Mouse (Mus musculus) embryonic facial prominence, embryonic 15.5 days (tissue): ENCODE measurements around the gene Hoxc13. TPM values are rescaled to one million over a fixed set of nuclear protein-coding genes. Genes with fewer than 3 reads are reported as not detected.

Experiments used
- ATAC-seq: fragments of 200-750 bp; cut with Nextera tagmentation; 2 replicates; pipeline ENCODE4 v1.8.0; 2017; ENCODE audit warnings: low read depth, moderate TSS enrichment; ENCODE audit not compliant: insufficient number of reproducible peaks, low FRiP score, low TSS enrichment
- H3K27ac ChIP-seq: fragments of 300-500 bp; sonication (generic); replicated peaks from 2 replicates; pipeline ENCODE4 v1.5.1; 2015; ENCODE audit warnings: mild to moderate bottlenecking, inconsistent platforms
- H3K27me3 ChIP-seq: fragments of 300-500 bp; sonication (generic); 2 replicates; pipeline ENCODE4 v1.6.1; 2015; ENCODE audit warnings: inconsistent platforms
- H3K36me3 ChIP-seq: fragments of 300-500 bp; sonication (generic); 2 replicates; pipeline ENCODE4 v1.6.1; 2015; ENCODE audit warnings: mild to moderate bottlenecking, inconsistent platforms
- H3K4me1 ChIP-seq: fragments of 300-500 bp; sonication (generic); 2 replicates; pipeline ENCODE4 v1.6.1; 2015; ENCODE audit warnings: inconsistent platforms
- H3K4me2 ChIP-seq: fragments of 300-500 bp; sonication (generic); replicated peaks from 2 replicates; pipeline ENCODE4 v1.6.1; 2015; ENCODE audit warnings: mild to moderate bottlenecking, inconsistent platforms
- H3K4me3 ChIP-seq: fragments of 300-500 bp; sonication (generic); replicated peaks from 2 replicates; pipeline ENCODE4 v1.5.1; 2015; ENCODE audit warnings: mild to moderate bottlenecking, inconsistent platforms
- H3K9ac ChIP-seq: fragments of 300-500 bp; sonication (generic); 2 replicates; pipeline ENCODE4 v1.6.1; 2015; ENCODE audit warnings: inconsistent platforms
- H3K9me3 ChIP-seq: fragments of 300-500 bp; sonication (generic); replicated peaks from 2 replicates; pipeline ENCODE4 v1.6.1; 2016; ENCODE audit warnings: inconsistent platforms
- WGBS: fragments of 180-500 bp; shearing (Covaris S2); methylation state at CpG from one replicate; pipeline ENCODE4 v1.1.7; 2015; 5-methylcytosine and 5-hydroxymethylcytosine counted together
- polyA plus RNA-seq: library from polyadenylated mRNA; unstranded; fragments of >200 nt; fragmentation: Nextera tagmentation; extraction: Ambion mirVana; gene quantifications from 2 replicates; pipeline ENCODE4 v1.2.1, GENCODE M21; 2015

Hoxc13 gene
- polyA plus RNA-seq, 1 experiment from 2014 or later = 4.0 TPM

DNA sequence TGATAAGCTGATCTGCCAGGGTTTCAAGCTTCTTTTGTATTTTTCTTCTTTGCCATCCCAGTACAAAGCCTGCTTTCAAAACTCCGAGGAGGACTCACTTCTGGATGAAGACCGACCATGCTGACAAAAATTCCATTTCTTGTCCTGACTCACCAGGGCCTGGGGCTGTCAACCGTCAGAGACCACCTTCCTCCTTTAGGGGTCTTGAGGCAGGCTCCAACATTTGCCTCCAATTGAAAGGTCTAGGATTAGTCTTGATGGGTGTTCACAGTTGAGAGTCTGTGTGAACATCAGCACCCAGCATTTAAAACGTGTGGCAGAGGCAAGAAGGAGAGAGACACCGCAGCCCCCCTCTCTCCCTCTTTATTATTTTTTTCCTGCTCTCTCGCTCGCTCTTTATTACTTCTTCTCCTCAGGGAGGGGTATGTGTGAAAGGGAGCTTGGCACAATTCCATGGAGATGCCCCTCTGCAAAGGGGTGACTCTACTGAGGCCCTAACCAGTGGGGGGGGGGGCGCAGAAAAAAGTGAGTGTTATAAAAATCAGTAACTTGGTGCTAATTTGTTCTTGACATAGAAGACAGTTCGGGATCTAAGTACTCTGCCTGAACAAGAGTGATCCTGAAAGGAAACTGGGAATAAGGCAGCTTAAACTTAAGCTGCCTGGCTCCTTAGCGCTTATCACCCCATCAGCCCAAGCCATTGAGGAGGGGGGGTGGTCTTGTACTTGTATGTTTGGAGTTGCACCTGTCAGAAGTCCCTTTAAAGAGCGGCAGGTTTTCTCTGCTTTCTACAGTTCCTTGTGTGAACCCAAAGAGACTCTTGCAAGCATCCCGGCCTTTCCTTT, 1.3 kb upstream of the Hoxc13 start:
- no peak overlapping the region for H3K4me2 ChIP-seq
- no peaks in the 10 kb centered on the region for H3K36me3 ChIP-seq
- no peak overlapping the region for H3K27ac ChIP-seq
- H3K9ac ChIP-seq = no peak overlapping the region
- WGBS = 2% methylated on average over 12 of the region's 12 CpGs
- H3K4me3 ChIP-seq = no peak overlapping the region
- no peaks in the 10 kb centered on the region for H3K9me3 ChIP-seq
- ATAC-seq = no peak
- peaks cover 93% of the 10 kb centered on the region for H3K27me3 ChIP-seq
- peaks cover 16% of the 10 kb centered on the region for H3K4me1 ChIP-seq

DNA sequence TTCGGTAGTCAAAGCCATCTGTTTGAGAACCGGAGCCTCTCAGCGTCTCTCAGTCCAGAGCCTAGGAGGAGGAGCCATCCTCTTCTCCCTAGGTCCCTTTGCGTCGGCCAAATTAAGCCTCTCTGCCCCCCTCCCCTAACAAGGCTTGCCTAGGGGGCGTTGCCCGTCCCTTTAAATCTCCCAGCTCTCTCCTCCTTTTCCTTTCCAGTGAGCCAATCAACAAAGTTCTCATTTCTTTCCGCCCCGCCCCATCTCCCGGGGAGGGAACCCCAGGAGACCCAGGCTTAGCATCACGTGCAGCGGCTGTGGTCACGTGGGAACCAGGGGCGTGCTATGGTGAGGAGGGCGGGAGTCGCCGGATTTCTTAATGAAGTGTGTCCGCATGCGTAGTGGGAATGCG, 284 bp upstream of the Hoxc13 start:
- H3K36me3 ChIP-seq = no peaks in the 10 kb centered on the region
- 2% methylated on average over 17 of the region's 20 CpGs for WGBS
- H3K4me1 ChIP-seq = peaks cover 16% of the 10 kb centered on the region
- H3K9ac ChIP-seq = no peak overlapping the region
- H3K4me3 ChIP-seq = peak overlapping the region; percentile 37
- H3K27me3 ChIP-seq = peaks cover 94% of the 10 kb centered on the region
- peak overlapping the region; percentile 44 for H3K4me2 ChIP-seq
- ATAC-seq = peak; percentile 68; the same call in 1 of the 2 replicates
- H3K9me3 ChIP-seq = no peaks in the 10 kb centered on the region
- H3K27ac ChIP-seq = no peak overlapping the region

DNA sequence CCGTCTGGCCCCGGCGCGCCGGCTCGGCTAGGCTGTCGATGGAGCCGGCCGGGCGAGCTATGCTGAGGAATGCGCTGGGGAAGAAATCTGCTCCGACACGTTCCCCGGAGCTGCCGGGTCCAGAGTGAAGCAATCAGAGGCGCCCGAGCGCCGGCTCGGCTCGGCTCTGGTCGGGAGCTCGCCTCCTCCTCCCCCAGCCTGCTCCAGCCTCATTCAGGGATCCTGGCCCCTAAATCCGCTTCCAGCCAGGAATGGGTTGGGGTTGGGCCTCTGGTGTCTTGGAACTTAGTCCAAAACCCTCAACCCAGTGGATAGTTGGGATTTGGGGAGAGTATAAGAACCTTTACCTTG, 1.1 kb downstream of the Hoxc13 start:
- under 1% methylated on average over 24 of the region's 24 CpGs for WGBS
- Histone ChIP-seq H3K4me1 (peaks cover 16% of the 10 kb centered on the region), H3K9me3 (no peaks in the 10 kb centered on the region), H3K36me3 (no peaks in the 10 kb centered on the region), H3K27ac (no peak overlapping the region), H3K27me3 (peaks cover 94% of the 10 kb centered on the region), H3K9ac (no peak overlapping the region), H3K4me3 (peak overlapping the region; percentile 37), H3K4me2 (peak overlapping the region; percentile 44)
- ATAC-seq = peak; percentile 66; the same call in 1 of the 2 replicates

DNA sequence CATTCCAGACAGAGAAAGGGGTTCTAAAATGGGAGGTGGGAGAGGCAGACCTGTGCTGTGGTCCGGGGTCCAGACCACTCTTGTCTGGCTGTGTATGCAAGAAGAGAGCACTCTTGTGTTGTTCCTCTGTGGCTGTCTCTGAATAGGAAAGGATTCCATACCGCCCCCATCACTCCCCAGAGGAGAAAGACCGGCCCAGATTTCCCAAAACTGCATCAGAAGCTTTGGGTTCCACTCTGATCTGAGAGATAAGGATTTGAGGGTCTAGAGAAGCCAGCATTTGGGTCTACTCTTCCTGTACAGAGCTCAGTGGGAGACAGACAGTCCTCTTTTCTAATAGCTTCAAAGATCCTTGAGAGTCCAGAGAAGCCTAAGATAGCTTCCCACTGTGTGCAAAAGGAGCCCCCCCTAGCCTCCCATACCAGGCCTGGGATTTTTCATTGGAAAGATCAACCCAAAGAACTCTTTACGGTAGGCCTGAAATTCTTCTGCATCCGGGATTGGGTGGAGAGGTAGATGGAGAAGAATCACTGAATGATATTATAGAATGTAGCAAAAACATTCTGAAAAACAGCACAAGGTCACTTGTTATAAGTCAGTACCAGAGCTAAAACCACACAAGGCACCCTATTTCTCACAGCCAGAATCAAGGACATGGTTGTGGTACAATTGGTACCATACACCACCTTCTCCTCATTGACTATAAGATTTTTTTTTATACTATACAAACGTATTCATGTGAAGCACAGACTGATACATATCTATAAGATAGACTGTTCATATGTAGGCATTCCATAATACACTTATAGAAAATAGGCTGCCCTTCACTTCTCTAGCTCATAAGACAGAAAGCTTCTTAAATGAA, 2.0 kb downstream of the Hoxc13 start:
- Histone ChIP-seq H3K4me1 (peaks cover 16% of the 10 kb centered on the region), H3K27me3 (peaks cover 94% of the 10 kb centered on the region), H3K9me3 (no peaks in the 10 kb centered on the region), H3K27ac (no peak overlapping the region), H3K4me3 (no peak overlapping the region), H3K36me3 (no peaks in the 10 kb centered on the region), H3K4me2 (no peak overlapping the region), H3K9ac (no peak overlapping the region)
- WGBS = 19% methylated on average over 6 of the region's 6 CpGs
- ATAC-seq = no peak

DNA sequence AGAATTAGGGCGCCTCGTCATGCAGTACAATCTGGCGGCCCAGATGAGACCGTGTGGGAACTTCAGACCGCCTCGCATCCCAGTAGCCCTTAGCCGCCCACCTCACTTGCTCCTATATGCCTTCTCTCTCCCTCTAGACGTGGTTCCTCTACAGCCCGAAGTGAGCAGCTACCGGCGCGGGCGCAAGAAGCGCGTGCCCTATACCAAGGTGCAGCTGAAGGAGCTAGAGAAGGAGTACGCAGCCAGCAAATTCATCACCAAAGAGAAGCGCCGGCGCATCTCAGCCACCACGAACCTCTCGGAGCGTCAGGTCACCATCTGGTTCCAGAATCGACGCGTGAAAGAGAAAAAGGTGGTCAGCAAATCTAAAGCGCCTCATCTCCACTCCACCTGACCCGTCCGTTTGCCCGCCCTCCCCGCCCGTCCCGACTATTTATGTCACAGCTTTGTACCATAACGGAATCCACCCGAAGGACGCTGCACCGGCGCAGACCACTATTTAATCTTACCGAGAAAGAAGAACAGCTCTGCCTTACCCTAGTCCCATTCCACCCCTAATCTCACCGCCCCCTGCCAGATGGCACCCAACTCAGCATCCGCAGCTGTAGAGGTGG, 6.2 kb downstream of the Hoxc13 start:
- H3K4me1 ChIP-seq = no peaks in the 10 kb centered on the region
- no peaks in the 10 kb centered on the region for H3K9me3 ChIP-seq
- ATAC-seq = no peak
- H3K4me2 ChIP-seq = no peak overlapping the region
- H3K27ac ChIP-seq = no peak overlapping the region
- H3K9ac ChIP-seq = no peak overlapping the region
- 16% methylated on average over 40 of the region's 40 CpGs for WGBS
- no peaks in the 10 kb centered on the region for H3K36me3 ChIP-seq
- no peak overlapping the region for H3K4me3 ChIP-seq
- H3K27me3 ChIP-seq = peaks cover 95% of the 10 kb centered on the region

DNA sequence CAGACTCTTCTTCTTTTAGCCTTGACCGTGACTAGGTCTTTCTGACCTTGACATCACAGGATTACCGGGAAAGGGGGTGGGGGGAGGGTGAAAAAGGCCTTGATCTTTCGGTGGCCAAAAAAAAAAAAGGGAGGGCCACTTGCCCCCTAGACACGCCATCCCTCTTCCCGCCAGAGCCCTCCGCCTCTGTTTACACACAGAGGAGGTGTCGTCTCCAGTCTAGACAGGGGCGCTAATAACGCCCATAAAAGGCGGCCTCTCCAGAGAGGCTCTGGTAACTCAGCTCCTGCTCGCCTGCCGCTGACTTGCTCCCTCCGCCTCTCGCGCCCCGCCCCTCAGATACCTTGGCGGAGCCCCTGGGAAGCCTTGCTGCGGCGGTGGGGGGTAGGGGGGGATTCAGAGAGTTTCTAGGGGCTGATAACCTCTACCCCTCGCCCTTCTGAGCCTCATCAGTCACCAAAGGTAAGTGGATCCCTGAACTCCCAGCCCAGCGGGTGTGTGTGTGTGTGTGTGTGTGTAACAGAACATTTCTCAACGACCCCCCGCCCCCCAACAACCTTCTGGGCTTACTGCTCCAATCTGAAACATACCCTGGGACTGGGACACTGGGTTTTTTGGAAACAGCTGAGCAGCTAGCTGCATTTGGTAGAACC, 10.9 kb downstream of the Hoxc13 start:
- peaks cover 99% of the 10 kb centered on the region for H3K27me3 ChIP-seq
- H3K4me2 ChIP-seq = no peak overlapping the region
- ATAC-seq = no peak
- H3K36me3 ChIP-seq = no peaks in the 10 kb centered on the region
- H3K4me1 ChIP-seq = peaks cover 5% of the 10 kb centered on the region; the same call in 1 of the 2 replicates
- under 1% methylated on average over 23 of the region's 23 CpGs for WGBS
- no peaks in the 10 kb centered on the region for H3K9me3 ChIP-seq
- no peak overlapping the region for H3K9ac ChIP-seq
- no peak overlapping the region for H3K27ac ChIP-seq
- no peak overlapping the region for H3K4me3 ChIP-seq

DNA sequence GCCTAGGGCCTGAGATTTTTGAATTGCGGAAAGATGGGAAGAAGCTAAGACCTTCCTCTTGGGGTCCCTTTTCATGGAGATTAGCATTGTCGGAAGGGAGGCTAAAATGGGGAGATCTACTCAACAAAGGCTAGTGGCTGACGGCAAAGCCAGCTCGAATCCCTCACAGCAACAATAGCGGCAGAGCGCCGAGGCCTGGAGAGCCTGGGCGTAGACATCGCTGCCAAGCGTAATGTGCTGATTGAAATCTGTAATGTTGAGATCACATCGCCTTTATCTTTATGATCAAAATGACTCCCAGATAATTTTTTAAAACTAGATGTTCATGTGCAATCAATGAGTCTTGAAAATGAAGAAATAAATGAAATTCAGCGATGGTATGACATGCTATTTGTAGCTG, 13.5 kb downstream of the Hoxc13 start:
- WGBS = 2% methylated on average over 12 of the region's 12 CpGs
- no peak overlapping the region for H3K27ac ChIP-seq
- H3K4me2 ChIP-seq = no peak overlapping the region
- peak overlapping the region; percentile 20; the same call in 1 of the 2 replicates for H3K4me3 ChIP-seq
- H3K36me3 ChIP-seq = no peaks in the 10 kb centered on the region
- H3K27me3 ChIP-seq = peaks cover 99% of the 10 kb centered on the region
- H3K4me1 ChIP-seq = peaks cover 8% of the 10 kb centered on the region; the same call in 1 of the 2 replicates
- H3K9ac ChIP-seq = no peak overlapping the region
- H3K9me3 ChIP-seq = no peaks in the 10 kb centered on the region
- ATAC-seq = no peak

DNA sequence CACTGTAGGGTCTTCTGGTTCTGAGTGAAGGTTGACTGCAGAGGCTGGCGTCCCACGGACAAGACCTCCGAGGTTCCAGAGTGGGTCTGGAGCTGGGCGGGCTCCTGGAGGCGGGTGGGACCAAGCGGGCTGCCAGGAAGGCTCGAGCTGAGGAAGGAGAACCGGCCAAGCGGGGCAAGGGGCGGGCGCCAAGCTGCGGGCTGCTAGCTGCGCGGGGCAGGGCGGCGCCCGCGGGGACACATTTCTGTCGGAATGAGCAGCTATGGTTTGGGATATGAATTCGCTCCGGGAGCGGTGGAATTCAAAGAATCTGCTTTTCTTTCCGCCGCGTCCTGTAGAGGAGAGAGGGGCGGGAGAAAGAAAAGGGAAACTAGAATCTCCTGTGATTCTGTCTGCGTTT, 14.0 kb downstream of the Hoxc13 start:
- Histone ChIP-seq H3K27me3 (peaks cover 99% of the 10 kb centered on the region), H3K4me3 (peak overlapping the region; percentile 20), H3K4me2 (peak overlapping the region; percentile 33; the same call in 1 of the 2 replicates), H3K9ac (no peak overlapping the region), H3K27ac (no peak overlapping the region), H3K36me3 (no peaks in the 10 kb centered on the region), H3K4me1 (peaks cover 8% of the 10 kb centered on the region; the same call in 1 of the 2 replicates), H3K9me3 (no peaks in the 10 kb centered on the region)
- WGBS = under 1% methylated on average over 27 of the region's 27 CpGs
- no peak for ATAC-seq

DNA sequence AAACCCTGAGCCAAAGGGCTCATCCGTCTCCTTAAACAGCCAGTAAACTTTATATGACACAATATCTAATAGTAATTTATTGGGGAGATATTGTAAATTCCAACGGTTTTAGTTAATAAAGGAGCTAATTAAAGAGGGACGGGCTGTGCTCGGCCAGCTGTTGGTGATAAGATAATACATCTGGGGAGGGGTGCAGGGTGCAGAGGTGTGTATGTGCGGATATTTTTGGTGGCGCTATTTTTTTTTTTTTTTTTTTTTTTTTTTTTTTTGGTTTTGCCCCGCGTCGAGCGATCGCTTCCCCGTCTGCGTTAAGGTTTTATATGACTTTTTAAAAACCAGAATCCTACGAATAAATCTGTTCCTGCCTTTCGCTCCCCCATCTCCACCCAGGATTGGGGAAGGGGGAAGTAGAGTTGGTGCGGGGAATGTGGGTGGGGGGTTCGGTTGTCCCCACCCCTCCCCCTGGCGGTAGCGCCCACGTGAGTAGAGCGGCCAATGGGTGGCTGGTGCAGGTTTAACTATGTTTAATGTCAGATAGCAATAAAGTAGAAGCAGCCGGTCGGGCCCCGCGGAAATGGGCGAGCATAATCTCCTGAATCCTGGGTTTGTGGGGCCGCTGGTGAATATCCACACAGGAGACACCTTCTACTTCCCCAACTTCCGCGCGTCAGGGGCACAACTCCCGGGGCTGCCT, 15.5 kb downstream of the Hoxc13 start, which contains the start of gene Hoxc12:
Gene Hoxc12 (plus strand): TSS at position 479 of the 694 bp plus-strand sequence.
- no peak for ATAC-seq
- Histone ChIP-seq H3K36me3 (no peaks in the 10 kb centered on the region), H3K4me2 (no peak within 1 kb of the TSS), H3K4me3 (peak within 1 kb of the TSS; percentile 10; the same call in 1 of the 2 replicates), H3K9me3 (no peaks in the 10 kb centered on the region), H3K4me1 (peaks cover 8% of the 10 kb centered on the region; the same call in 1 of the 2 replicates), H3K9ac (no peak within 1 kb of the TSS), H3K27me3 (peaks cover 99% of the 10 kb centered on the region), H3K27ac (no peak within 1 kb of the TSS)
- WGBS = under 1% methylated on average over 31 of the region's 31 CpGs

DNA sequence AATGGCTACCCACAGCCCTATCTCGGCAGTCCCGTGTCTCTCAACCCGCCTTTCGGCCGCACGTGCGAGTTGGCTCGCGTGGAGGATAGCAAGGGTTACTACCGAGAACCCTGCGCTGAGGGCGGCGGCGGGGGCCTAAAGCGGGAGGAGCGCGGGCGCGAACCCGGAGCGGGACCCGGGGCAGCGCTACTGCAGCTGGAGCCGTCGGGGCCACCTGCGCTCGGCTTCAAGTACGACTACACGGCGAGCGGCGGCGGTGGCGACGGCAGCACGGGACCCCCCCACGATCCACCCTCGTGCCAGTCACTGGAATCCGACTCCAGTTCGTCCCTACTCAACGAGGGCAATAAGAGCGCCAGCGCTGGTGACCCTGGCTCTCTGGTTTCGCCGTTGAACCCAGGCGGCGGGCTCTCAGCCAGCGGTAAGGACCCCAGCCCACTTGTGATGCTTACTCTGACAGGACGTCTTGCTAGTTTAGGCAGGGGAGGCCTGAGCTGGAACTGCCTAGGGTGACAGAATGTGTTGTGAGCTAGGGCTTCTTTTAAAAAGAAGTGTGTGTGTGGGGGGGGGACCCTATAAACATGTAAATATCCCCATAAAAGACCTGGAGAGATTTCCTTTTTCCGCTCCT, 16.2 kb downstream of the Hoxc13 start:
- Histone ChIP-seq H3K4me2 (no peak overlapping the region), H3K4me1 (peaks cover 8% of the 10 kb centered on the region; the same call in 1 of the 2 replicates), H3K9ac (no peak overlapping the region), H3K4me3 (peak overlapping the region; percentile 10; the same call in 1 of the 2 replicates), H3K36me3 (no peaks in the 10 kb centered on the region), H3K27me3 (peaks cover 99% of the 10 kb centered on the region), H3K27ac (no peak overlapping the region), H3K9me3 (no peaks in the 10 kb centered on the region)
- 2% methylated on average over 50 of the region's 50 CpGs for WGBS
- no peak for ATAC-seq
